Mouse (Mus musculus) thymus, adult 2 months (tissue): ENCODE measurements around the gene Eva1c. TPM values are rescaled to one million over a fixed set of nuclear protein-coding genes. Genes with fewer than 3 reads are reported as not detected.

Experiments
- DNase-seq: peaks from one replicate; pipeline ENCODE4 v3.0.0; 2021
- H3K27ac ChIP-seq: fragments of 200-500 bp; 2 replicates; pipeline ENCODE4 v1.5.1; 2012; ENCODE audit warnings: low read length, control low read depth; ENCODE audit not compliant: control insufficient read depth, insufficient read depth
- H3K27me3 ChIP-seq: fragments of 200-500 bp; 2 replicates; pipeline ENCODE4 v1.6.1; 2012; ENCODE audit warnings: mild to moderate bottlenecking, low read length, moderate library complexity, mixed read lengths; ENCODE audit not compliant: control insufficient read depth, insufficient read depth
- H3K36me3 ChIP-seq: fragments of 200-500 bp; 2 replicates; pipeline ENCODE4 v1.6.1; 2012; ENCODE audit warnings: mild to moderate bottlenecking, low read length, moderate library complexity; ENCODE audit not compliant: control insufficient read depth, insufficient read depth
- H3K4me1 ChIP-seq: fragments of 200-500 bp; replicated peaks from 2 replicates; pipeline ENCODE4 v1.6.1; 2012; ENCODE audit warnings: low read length; ENCODE audit not compliant: control insufficient read depth, insufficient read depth
- H3K4me3 ChIP-seq: fragments of 200-500 bp; 2 replicates; pipeline ENCODE4 v1.5.1; 2012; ENCODE audit warnings: mild to moderate bottlenecking, low read length, control low read depth, moderate library complexity; ENCODE audit not compliant: control insufficient read depth, insufficient read depth
- CTCF ChIP-seq: fragments of 200-500 bp; IDR thresholded peaks from 2 replicates; pipeline ENCODE4 v1.5.1; 2012; ENCODE audit warnings: mild to moderate bottlenecking, control low read depth, low read length, moderate library complexity, borderline replicate concordance; ENCODE audit not compliant: control insufficient read depth, poor library complexity, insufficient read depth; ENCODE audit errors: extremely low read depth
- POLR2A ChIP-seq: fragments of 200-500 bp; IDR thresholded peaks from 2 replicates; pipeline ENCODE4 v1.6.1; 2012; ENCODE audit warnings: mild to moderate bottlenecking, low read length, control low read depth, moderate library complexity; ENCODE audit not compliant: control insufficient read depth, poor library complexity, insufficient read depth; ENCODE audit errors: extremely low read depth
- WGBS: fragments of 180-500 bp; shearing (Covaris S2); methylation state at CpG from one replicate; pipeline ENCODE4 v1.1.7; 2018; 5-methylcytosine and 5-hydroxymethylcytosine counted together
- polyA plus RNA-seq: library from polyadenylated mRNA; depleted of rRNA; stranded (reverse); fragments of >200 nt; gene quantifications from 2 replicates; pipeline ENCODE4 v1.2.3, GENCODE M21; 2012

The Eva1c gene
- polyA plus RNA-seq, 1 experiment: 2.0 TPM

GRCm38 (mm10) chr16:90911766-90912165 is 85.2 kb downstream of the Eva1c start:
- no peak overlapping the region for H3K4me3 ChIP-seq
- 89% methylated on average over 13 of the region's 13 CpGs for WGBS
- TF ChIP-seq CTCF (no peak), POLR2A (no peak)
- H3K4me1 ChIP-seq: no peaks in the 10 kb centered on the region
- no peak overlapping the region for H3K27ac ChIP-seq
- H3K36me3 ChIP-seq: no peaks in the 10 kb centered on the region
- no peak for DNase-seq
- no peaks in the 10 kb centered on the region for H3K27me3 ChIP-seq

- no peak overlapping the region for H3K4me3 ChIP-seq
- no peaks in the 10 kb centered on the region for H3K36me3 ChIP-seq
- no peak for TF ChIP-seq POLR2A
- no peak for TF ChIP-seq CTCF
- DNase-seq: no peak
- H3K27me3 ChIP-seq: no peaks in the 10 kb centered on the region
- H3K27ac ChIP-seq: no peak overlapping the region
- 11% methylated on average over 12 of the region's 12 CpGs for WGBS
- no peaks in the 10 kb centered on the region for H3K4me1 ChIP-seq
These were observed 89.5 kb downstream of the Eva1c start for GRCm38 (mm10) chr16:90916040-90916481.

GRCm38 (mm10) chr16:90917156-90917555 is 90.6 kb downstream of the Eva1c start:
- 87% methylated on average over 8 of the region's 8 CpGs for WGBS
- no peaks in the 10 kb centered on the region for H3K4me1 ChIP-seq

GRCm38 (mm10) chr16:90921471-90922159 is 95.1 kb downstream of the Eva1c start:
- DNase-seq: no peak
- Histone ChIP-seq H3K27me3 (no peaks in the 10 kb centered on the region), H3K36me3 (no peaks in the 10 kb centered on the region), H3K27ac (no peak overlapping the region), H3K4me3 (no peak overlapping the region), H3K4me1 (no peaks in the 10 kb centered on the region)
- 73% methylated on average over 10 of the region's 10 CpGs for WGBS
- TF ChIP-seq POLR2A: no peak
- no peak for TF ChIP-seq CTCF

More at GRCm38 (mm10) chr16:90917156-90917555, 90.6 kb downstream of the Eva1c start:
- no peaks in the 10 kb centered on the region for H3K27me3 ChIP-seq
- no peak for DNase-seq
- no peak overlapping the region for H3K27ac ChIP-seq
- H3K36me3 ChIP-seq: no peaks in the 10 kb centered on the region
- TF ChIP-seq POLR2A: no peak
- no peak for TF ChIP-seq CTCF
- H3K4me3 ChIP-seq: no peak overlapping the region

- 94% methylated on average over 13 of the region's 13 CpGs for WGBS
- Histone ChIP-seq H3K4me3 (no peak overlapping the region), H3K27ac (no peak overlapping the region), H3K27me3 (no peaks in the 10 kb centered on the region), H3K36me3 (no peaks in the 10 kb centered on the region), H3K4me1 (no peaks in the 10 kb centered on the region)
- no peak for DNase-seq
- no peak for TF ChIP-seq CTCF
- TF ChIP-seq POLR2A: no peak
These were observed 98.3 kb downstream of the Eva1c start for GRCm38 (mm10) chr16:90924606-90925370.

- 42% methylated on average over 5 of the region's 5 CpGs for WGBS
- no peak for TF ChIP-seq POLR2A
- peak; percentile 53; the same call in 1 of the 2 replicates for TF ChIP-seq CTCF
These were observed 98.9 kb downstream of the Eva1c start for GRCm38 (mm10) chr16:90925461-90925860.

GRCm38 (mm10) chr16:90927446-90927845 is 100.9 kb downstream of the Eva1c start:
- Histone ChIP-seq H3K4me1 (no peaks in the 10 kb centered on the region), H3K36me3 (no peaks in the 10 kb centered on the region), H3K4me3 (no peak overlapping the region), H3K27me3 (no peaks in the 10 kb centered on the region), H3K27ac (no peak overlapping the region)
- WGBS: 97% methylated on average over 4 of the region's 4 CpGs
- no peak for DNase-seq
- TF ChIP-seq POLR2A (no peak), CTCF (no peak)

More at GRCm38 (mm10) chr16:90925461-90925860, 98.9 kb downstream of the Eva1c start:
- DNase-seq: peak; percentile 43
- H3K27ac ChIP-seq: no peak overlapping the region
- no peak overlapping the region for H3K4me3 ChIP-seq
- H3K4me1 ChIP-seq: no peaks in the 10 kb centered on the region
- H3K27me3 ChIP-seq: no peaks in the 10 kb centered on the region
- H3K36me3 ChIP-seq: no peaks in the 10 kb centered on the region
